Mouse (Mus musculus) midbrain, embryonic 10.5 days (tissue): ENCODE results near the gene Mbnl3. TPM values are rescaled to one million over a fixed set of nuclear protein-coding genes. Genes with fewer than 3 reads are reported as not detected.

ENCODE experiments used
- DNase-seq: peaks from one replicate; pipeline ENCODE4 v3.0.0-alpha.2; 2017; ENCODE audit warnings: low spot score
- H3K27ac ChIP-seq: fragments of 300-500 bp; sonication (generic); replicated peaks from 2 replicates; pipeline ENCODE4 v1.5.1; 2016; ENCODE audit warnings: mild to moderate bottlenecking
- H3K27me3 ChIP-seq: fragments of 300-500 bp; sonication (generic); 2 replicates; pipeline ENCODE4 v1.6.1; 2016; ENCODE audit warnings: low read depth, mild to moderate bottlenecking; ENCODE audit not compliant: poor library complexity, severe bottlenecking
- H3K36me3 ChIP-seq: fragments of 300-500 bp; sonication (generic); 2 replicates; pipeline ENCODE4 v1.6.1; 2016; ENCODE audit warnings: mild to moderate bottlenecking, moderate library complexity
- H3K4me1 ChIP-seq: fragments of 300-500 bp; sonication (generic); 2 replicates; pipeline ENCODE4 v1.6.1; 2016
- H3K4me3 ChIP-seq: fragments of 300-500 bp; sonication (generic); 2 replicates; pipeline ENCODE4 v1.5.1; 2016; ENCODE audit warnings: mild to moderate bottlenecking, moderate library complexity
- H3K9me3 ChIP-seq: fragments of 300-500 bp; sonication (generic); replicated peaks from 2 replicates; pipeline ENCODE4 v1.6.1; 2016; ENCODE audit warnings: mild to moderate bottlenecking
- WGBS: fragments of 180-500 bp; shearing (Covaris S2); methylation state at CpG from one replicate; pipeline ENCODE4 v1.1.7; 2016; 5-methylcytosine and 5-hydroxymethylcytosine counted together
- microRNA-seq: library from miRNA; unstranded; fragments of <30 nt; microRNA quantifications from one replicate; pipeline ENCODE4, GENCODE M21; 2017
- polyA plus RNA-seq: library from polyadenylated mRNA; unstranded; fragments of >200 nt; fragmentation: Nextera tagmentation; extraction: Ambion mirVana; gene quantifications from 2 replicates; pipeline ENCODE4 v1.2.1, GENCODE M21; 2016

Mbnl3 gene
- polyA plus RNA-seq, 1 experiment from 2014 or later, result 3.6 TPM

GRCm38 (mm10) chrX:51140055-51140454 is 66.3 kb downstream of the Mbnl3 start:
- Histone ChIP-seq H3K27me3 (no peaks in the 10 kb centered on the region), H3K36me3 (no peaks in the 10 kb centered on the region), H3K9me3 (no peaks in the 10 kb centered on the region), H3K4me1 (no peaks in the 10 kb centered on the region), H3K27ac (no peak overlapping the region), H3K4me3 (no peak overlapping the region)
- no peak for DNase-seq
- 68% methylated on average over 3 of the region's 3 CpGs for WGBS

- H3K36me3 ChIP-seq, result no peaks in the 10 kb centered on the region
- no peaks in the 10 kb centered on the region for H3K4me1 ChIP-seq
- 88% methylated on average over 3 of the region's 3 CpGs for WGBS
- H3K27ac ChIP-seq, result no peak overlapping the region
- no peaks in the 10 kb centered on the region for H3K27me3 ChIP-seq
- H3K9me3 ChIP-seq, result no peaks in the 10 kb centered on the region
- no peak overlapping the region for H3K4me3 ChIP-seq
- no peak for DNase-seq
Measured at GRCm38 (mm10) chrX:51131325-51131724, 75.0 kb downstream of the Mbnl3 start.

- no peaks in the 10 kb centered on the region for H3K36me3 ChIP-seq
- no peak overlapping the region for H3K4me3 ChIP-seq
- no peaks in the 10 kb centered on the region for H3K4me1 ChIP-seq
- no peaks in the 10 kb centered on the region for H3K9me3 ChIP-seq
- 77% methylated on average over 4 of the region's 4 CpGs for WGBS
- no peak overlapping the region for H3K27ac ChIP-seq
- no peaks in the 10 kb centered on the region for H3K27me3 ChIP-seq
- DNase-seq, result no peak
Measured at GRCm38 (mm10) chrX:51102748-51103147, 103.6 kb downstream of the Mbnl3 start.

- DNase-seq, result no peak
- WGBS, result 85% methylated on average over 6 of the region's 6 CpGs
Measured at GRCm38 (mm10) chrX:51084972-51085371, 121.4 kb downstream of the Mbnl3 start.

GRCm38 (mm10) chrX:51084211-51084610 is 122.1 kb downstream of the Mbnl3 start:
- Histone ChIP-seq H3K4me1 (no peaks in the 10 kb centered on the region), H3K27me3 (no peaks in the 10 kb centered on the region), H3K27ac (no peak overlapping the region), H3K4me3 (no peak overlapping the region), H3K36me3 (no peaks in the 10 kb centered on the region), H3K9me3 (no peaks in the 10 kb centered on the region)
- no peak for DNase-seq
- WGBS, result 84% methylated on average over 1 of the region's 1 CpGs

More at GRCm38 (mm10) chrX:51084972-51085371, 121.4 kb downstream of the Mbnl3 start:
- Histone ChIP-seq H3K27ac (no peak overlapping the region), H3K9me3 (no peaks in the 10 kb centered on the region), H3K4me1 (no peaks in the 10 kb centered on the region), H3K36me3 (no peaks in the 10 kb centered on the region), H3K4me3 (no peak overlapping the region), H3K27me3 (no peaks in the 10 kb centered on the region)

- WGBS, result 36% methylated on average over 3 of the region's 3 CpGs
- no peak overlapping the region for H3K27ac ChIP-seq
- H3K4me3 ChIP-seq, result no peak overlapping the region
- H3K36me3 ChIP-seq, result no peaks in the 10 kb centered on the region
- no peaks in the 10 kb centered on the region for H3K9me3 ChIP-seq
- DNase-seq, result no peak
- H3K4me1 ChIP-seq, result no peaks in the 10 kb centered on the region
- no peaks in the 10 kb centered on the region; the same call in 1 of the 2 replicates for H3K27me3 ChIP-seq
Measured at GRCm38 (mm10) chrX:51076744-51077143, 129.6 kb downstream of the Mbnl3 start.

Small RNAs within 50 kb of the gene (microRNA-seq; reads per million reads assigned to microRNA genes)
- not detected for gene Gm23417

Other genes starting within 250 kb of the Mbnl3 start
- 15.6 and 16.4 TPM in 2 replicates for gene Rap2c, start 188.5 kb downstream of the Mbnl3 start, polyA plus RNA-seq